Mouse (Mus musculus): ENCODE measurements around the gene Ugdh.
"Not testable (repeated sequence)": the region's sequence is repeated elsewhere in the genome, so short reads cannot be mapped to it uniquely, and the experiment has no call there.

The Ugdh gene

GRCm38 (mm10) chr5:65435806-65436561 lies at the start of gene Ugdh:
Ugdh (minus strand) TSS chr5:65435949.
- DNase-seq = peak; percentile 99

DNA sequence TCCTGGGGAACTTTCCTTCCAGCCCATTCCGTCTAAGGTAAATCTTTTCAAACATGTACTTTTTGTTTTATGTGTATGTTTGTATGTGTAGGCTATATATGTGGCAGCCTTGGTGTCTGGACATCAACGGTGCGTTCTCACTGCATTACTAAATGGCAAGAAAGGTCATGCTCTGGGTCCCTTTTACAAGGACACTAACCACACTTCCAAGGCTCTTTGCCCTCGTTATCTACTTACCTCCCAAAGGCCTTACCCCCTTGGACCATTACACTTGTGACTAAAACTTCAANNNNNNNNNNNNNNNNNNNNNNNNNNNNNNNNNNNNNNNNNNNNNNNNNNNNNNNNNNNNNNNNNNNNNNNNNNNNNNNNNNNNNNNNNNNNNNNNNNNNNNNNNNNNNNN lies 47.2 kb upstream of the Ugdh start:
- DNase-seq = no peak

- no peak for DNase-seq
These were observed 44.8 kb upstream of the Ugdh start for GRCm38 (mm10) chr5:65480511-65480910.

GRCm38 (mm10) chr5:65479681-65480445 lies 44.1 kb upstream of the Ugdh start:
- DNase-seq = no peak

- peak; percentile 46 for DNase-seq
These were observed 42.5 kb upstream of the Ugdh start for GRCm38 (mm10) chr5:65478224-65478623.

DNA sequence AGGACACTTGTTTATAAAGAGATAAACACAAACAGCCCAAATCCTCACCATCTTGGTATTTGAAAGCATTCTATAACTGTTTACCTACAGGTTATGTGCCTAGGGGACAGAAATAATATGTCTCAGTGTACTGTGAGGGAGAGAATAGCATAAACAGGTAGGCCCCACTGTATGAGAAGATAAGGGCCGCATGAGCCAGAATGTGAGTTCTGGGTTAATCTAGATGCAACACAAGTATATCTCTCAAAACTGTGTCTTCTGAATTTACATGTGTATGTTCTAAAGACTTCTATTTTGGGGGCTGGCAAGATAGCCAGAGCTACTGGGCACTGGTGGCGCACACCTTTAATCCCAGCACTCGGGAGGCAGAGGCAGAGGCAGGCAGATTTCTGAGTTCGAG lies 41.0 kb upstream of the Ugdh start:
- not testable (repeated sequence) for DNase-seq

GRCm38 (mm10) chr5:65475806-65476205 lies 40.1 kb upstream of the Ugdh start:
- peak; percentile 65 for DNase-seq

- DNase-seq = no peak
These were observed 34.0 kb upstream of the Ugdh start for GRCm38 (mm10) chr5:65469766-65470165.

GRCm38 (mm10) chr5:65466911-65467310 lies 31.2 kb upstream of the Ugdh start:
- no peak for DNase-seq

DNA sequence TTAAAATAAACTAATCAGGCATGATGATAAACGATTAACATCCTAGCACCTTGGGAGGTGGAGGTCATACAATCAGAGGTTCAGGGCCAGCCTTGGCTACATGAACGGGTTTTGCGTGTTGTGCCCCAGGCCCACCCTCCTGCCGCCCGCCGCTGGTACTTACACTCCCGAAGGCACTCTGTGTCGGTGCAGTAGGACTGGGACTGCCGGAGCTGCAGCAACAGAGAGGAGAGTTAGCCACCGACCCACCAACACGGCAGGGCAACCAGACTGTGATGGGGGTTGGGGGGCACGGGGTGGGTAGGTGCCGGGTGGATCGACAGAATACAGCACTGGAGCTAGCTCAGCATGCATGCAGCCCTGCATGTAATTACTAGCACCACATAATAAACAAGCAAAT lies 24.6 kb upstream of the Ugdh start:
- DNase-seq = no peak

- DNase-seq = no peak
These were observed 23.7 kb upstream of the Ugdh start for GRCm38 (mm10) chr5:65459454-65459853.

DNA sequence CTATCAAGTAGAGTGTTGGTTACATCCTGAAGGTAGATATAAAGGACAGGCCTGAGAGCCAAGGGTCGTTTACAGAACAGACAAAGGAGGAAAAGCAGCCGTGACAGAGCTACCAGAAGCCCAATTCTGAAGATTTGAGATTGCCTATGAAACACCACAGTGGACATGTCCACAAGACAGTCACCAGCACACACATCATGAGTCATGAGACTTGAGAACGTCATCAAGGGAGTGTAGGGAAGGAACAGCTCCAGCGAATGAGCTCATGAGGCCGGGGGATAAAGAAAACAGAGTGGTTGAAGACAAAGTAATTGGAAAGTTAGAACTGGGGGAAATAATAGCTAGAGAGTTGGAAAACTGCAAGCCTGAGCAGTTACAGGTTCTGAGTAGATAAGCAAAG lies 22.1 kb upstream of the Ugdh start:
- no peak for DNase-seq

DNA sequence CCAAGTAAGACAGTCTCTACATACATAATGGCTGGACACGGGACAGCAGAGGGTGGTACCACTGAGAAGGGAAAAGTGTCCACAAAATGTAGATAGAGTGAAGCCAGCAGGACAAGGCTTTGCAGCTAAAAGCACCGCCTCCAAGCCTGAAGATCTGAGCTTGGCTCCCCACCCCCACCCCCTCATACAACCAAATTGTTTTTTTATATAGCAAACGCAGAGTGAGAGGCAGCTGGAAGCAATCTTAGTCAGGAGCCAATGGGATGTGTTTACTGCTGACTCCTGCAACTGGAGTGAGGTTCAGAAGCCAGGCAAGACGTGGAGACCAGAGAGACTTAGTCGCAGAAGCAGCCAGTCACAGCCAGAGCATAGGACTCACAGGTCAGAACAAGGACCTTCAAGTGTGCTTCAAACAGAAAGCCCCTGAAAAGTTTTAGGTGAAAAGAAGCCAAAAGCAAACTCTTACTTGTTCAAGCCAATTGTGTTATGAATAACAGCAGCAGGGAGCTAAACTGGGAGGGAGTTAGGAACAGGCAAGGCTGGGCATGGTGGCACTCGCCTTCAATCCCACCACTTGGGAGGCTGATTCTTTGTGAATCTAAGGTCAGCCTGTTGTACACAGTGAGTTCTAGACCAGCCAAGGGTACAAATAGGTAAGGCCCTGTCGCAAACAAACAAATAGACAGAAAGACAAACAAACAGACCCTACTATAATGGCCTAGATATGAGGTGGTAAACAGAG lies 21.5 kb upstream of the Ugdh start:
- DNase-seq = peak; percentile 65

GRCm38 (mm10) chr5:65454771-65455170 lies 19.0 kb upstream of the Ugdh start:
- no peak for DNase-seq

DNA sequence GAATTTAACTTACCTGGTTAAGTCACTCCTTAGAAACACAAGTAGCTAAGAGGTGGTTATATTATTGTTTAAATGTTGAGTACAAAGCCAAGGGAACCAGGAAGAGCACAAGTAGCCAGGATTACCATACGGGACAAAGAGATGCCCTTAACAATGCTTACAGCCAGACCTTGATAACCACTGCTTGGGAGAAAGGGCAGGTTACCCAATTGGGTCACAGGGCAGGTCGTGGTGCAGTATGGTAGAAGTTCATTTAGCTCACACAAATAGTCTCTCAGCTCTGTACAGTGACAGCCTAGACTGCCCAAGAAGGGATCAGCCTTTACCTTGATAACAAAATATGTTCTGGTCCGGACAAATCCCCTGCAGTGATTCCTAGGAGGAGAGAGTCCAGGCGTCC lies 13.2 kb upstream of the Ugdh start:
- no peak for DNase-seq

DNA sequence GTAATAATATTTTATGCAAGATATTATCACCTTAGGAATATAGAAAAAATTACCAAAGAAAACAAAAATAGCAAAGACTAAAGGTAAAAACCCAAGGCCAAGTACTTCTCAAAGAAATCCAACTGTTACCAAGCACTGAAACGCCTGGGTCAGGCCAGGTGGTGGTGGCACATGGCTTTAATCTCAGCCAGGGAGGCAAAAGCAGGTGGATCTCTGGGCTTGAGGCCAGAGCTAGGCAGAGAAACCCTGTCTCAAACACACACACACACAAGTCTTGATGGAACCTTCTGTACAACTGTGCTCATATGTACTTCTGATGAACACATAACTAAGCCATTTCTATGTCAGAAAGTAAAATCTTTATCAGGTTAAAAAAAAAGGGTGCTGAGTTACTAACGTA lies 12.1 kb upstream of the Ugdh start:
- no peak for DNase-seq

DNA sequence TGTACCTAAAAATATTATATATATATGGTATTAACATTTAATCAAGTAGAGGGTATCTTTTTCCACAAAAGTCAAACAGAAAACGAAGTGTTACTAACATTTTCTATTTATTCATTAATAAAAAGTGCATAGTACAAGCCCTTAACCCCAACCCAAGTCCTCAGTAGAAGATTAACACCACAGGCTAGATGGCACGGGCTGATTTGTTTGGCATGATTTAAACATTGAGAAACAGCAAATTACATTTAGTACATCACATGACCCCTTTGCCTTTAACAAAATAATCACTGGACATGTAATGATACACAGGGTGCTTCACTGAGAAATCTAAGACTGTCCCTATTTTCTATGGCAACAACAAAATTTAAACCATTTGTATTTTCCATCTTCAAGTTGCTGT lies 11.0 kb upstream of the Ugdh start:
- DNase-seq = no peak

GRCm38 (mm10) chr5:65444981-65445380 lies 9.2 kb upstream of the Ugdh start:
- DNase-seq = no peak

DNA sequence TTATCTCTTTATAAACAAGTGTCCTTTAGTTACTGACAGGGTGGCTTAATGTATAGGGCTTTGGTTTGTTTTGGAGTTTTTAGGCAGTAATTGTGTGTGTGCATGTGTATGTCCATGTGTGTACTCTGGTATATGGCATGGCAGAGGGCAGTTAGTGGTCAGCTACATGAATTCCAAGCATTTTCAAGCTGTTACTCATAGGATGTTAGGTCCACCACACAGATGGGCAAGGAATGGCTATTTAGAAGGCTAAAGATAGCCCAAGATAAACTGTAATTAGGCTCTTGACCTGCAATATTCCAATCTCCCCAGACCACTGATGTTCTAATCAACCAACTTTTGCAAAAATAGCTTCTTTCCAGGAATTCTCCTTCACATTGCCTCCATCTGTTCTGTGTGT lies 2.3 kb upstream of the Ugdh start:
- DNase-seq = no peak

DNA sequence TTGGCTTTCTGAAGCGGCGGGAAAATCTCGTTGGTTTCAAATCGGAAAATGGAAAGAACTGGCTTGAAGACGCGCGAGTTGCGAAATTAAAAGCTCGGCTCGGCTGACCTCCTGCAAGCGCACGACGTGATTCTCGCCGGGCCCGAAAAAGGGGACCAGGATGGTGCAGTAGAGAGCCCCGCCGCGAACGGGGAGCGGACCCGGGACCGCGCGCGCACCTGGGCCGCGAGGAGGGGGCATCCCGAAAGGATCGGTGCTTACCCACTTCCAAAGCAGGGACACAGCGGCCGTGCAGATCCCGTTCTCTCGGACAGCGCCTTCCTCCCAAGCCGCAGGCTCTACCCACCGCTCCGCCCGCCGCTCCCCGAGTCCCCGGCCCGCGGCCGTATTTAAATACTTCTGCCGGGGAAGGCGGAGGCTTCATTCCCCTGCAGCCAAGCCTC lies 365 bp downstream of the Ugdh start:
- no peak for DNase-seq

- DNase-seq = no peak
These were observed 1.0 kb downstream of the Ugdh start for GRCm38 (mm10) chr5:65434471-65435362.

DNA sequence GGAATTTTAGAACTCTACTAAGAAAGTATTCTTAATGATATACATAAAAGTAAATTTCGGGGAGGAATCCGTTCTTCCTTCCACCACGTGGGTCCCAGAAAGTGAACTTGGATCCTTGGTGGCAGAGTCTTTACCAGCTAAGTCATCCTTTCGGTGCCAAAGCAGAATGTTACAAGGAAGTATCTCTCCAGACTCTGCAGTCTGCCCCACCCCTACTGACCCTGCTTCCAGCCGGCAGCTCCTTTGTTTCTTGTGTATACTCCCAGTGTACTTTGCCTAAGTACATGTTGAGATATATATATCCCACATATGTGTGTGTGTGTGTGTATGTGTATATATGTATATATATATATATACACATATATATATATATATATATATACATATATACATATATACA lies 6.3 kb downstream of the Ugdh start:
- no peak for DNase-seq

DNA sequence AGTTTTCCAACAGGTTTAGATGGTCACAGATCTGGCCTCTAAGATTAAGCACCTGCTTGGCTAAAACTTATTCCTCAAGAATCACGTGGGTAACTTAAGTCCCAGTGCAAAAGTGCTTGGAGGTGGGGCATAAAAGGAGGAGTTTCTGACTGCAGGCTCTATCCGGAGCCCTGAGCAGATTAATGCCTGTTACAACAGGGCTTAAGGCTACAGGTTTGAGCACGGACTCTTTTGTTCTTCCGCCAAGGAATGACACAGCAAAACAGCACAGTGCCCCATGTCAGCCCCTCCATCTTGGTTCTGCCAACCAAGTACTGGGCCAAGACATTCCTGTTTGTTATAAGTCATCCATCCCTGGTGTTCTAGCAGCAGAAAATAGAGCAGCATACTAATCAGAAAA lies 7.4 kb downstream of the Ugdh start:
- no peak for DNase-seq
